Mouse (Mus musculus) limb, embryonic 10.5 days (tissue): ENCODE data around the gene Ipo11. TPM values are rescaled to one million over a fixed set of nuclear protein-coding genes. Genes with fewer than 3 reads are reported as not detected.
A peak's percentile ranks its signal among the peaks of the same experiment; 100 is the strongest.
"Not testable (repeated sequence)": the region's sequence is repeated elsewhere in the genome, so short reads cannot be mapped to it uniquely, and the experiment has no call there.

Experiments used
- DNase-seq: peaks from one replicate; pipeline ENCODE4 v3.0.0-alpha.2; 2017; ENCODE audit warnings: low spot score
- H3K27ac ChIP-seq: fragments of 300-500 bp; sonication (generic); 2 replicates; pipeline ENCODE4 v1.5.1; 2016; ENCODE audit warnings: mild to moderate bottlenecking
- H3K27me3 ChIP-seq: fragments of 300-500 bp; sonication (generic); 2 replicates; pipeline ENCODE4 v1.6.1; 2016; ENCODE audit warnings: low read depth, mild to moderate bottlenecking; ENCODE audit not compliant: poor library complexity, severe bottlenecking
- H3K36me3 ChIP-seq: fragments of 300-500 bp; sonication (generic); 2 replicates; pipeline ENCODE4 v1.6.1; 2016; ENCODE audit warnings: mild to moderate bottlenecking, moderate library complexity
- H3K4me1 ChIP-seq: fragments of 300-500 bp; sonication (generic); 2 replicates; pipeline ENCODE4 v1.6.1; 2016
- H3K4me3 ChIP-seq: fragments of 300-500 bp; sonication (generic); 2 replicates; pipeline ENCODE4 v1.5.1; 2016; ENCODE audit warnings: mild to moderate bottlenecking, moderate library complexity
- H3K9me3 ChIP-seq: fragments of 300-500 bp; sonication (generic); replicated peaks from 2 replicates; pipeline ENCODE4 v1.6.1; 2016; ENCODE audit warnings: mild to moderate bottlenecking
- WGBS: fragments of 180-500 bp; shearing (Covaris S2); methylation state at CpG from one replicate; pipeline ENCODE4 v1.1.7; 2016; 5-methylcytosine and 5-hydroxymethylcytosine counted together
- polyA plus RNA-seq: library from polyadenylated mRNA; unstranded; fragments of >200 nt; fragmentation: Nextera tagmentation; extraction: Ambion mirVana; gene quantifications from 2 replicates; pipeline ENCODE4 v1.2.1, GENCODE M21; 2016

Ipo11 gene
- polyA plus RNA-seq, 1 experiment from 2014 or later = 81.4 TPM

- no peak for DNase-seq
- Histone ChIP-seq H3K4me3 (peak overlapping the region; percentile 99), H3K4me1 (0 out of 2 replicates have a peak, but pooled peaks cover 5% of the 10 kb centered on the region), H3K9me3 (no peaks in the 10 kb centered on the region), H3K27me3 (no peaks in the 10 kb centered on the region), H3K36me3 (0 out of 2 replicates have a peak, but pooled peaks cover 5% of the 10 kb centered on the region), H3K27ac (peak overlapping the region; percentile 94)
- WGBS = 7% methylated on average over 9 of the region's 9 CpGs
Measured at GRCm38 (mm10) chr13:106935871-106936255, 895 bp downstream of the Ipo11 start.

- Histone ChIP-seq H3K36me3 (peaks cover 41% of the 10 kb centered on the region), H3K27me3 (no peaks in the 10 kb centered on the region), H3K4me1 (no peaks in the 10 kb centered on the region), H3K4me3 (no peak overlapping the region), H3K9me3 (no peaks in the 10 kb centered on the region; the same call in 1 of the 2 replicates), H3K27ac (no peak overlapping the region)
- DNase-seq = no peak
- WGBS = 97% methylated on average over 2 of the region's 2 CpGs
Measured at GRCm38 (mm10) chr13:106929201-106929600, 7.6 kb downstream of the Ipo11 start.

DNA sequence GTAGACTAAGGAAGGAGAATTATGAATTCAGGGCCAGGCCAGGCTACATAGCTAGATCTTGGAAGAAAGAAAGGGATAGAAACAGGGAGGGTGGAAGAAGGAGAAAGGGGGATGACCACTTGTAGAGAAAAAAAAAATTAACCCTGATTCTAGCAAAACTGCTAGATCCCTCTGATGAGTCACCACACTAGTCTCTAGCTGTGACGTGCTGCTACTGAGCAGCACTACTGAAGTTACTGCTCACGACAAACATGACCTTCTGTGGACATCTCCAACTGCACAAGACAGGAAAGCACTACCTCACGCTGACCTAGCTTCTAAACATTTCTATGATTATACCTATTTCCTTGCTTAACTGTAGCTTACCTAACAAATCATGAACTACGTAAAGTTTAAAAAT, 8.5 kb downstream of the Ipo11 start:
- H3K9me3 ChIP-seq = no peaks in the 10 kb centered on the region; the same call in 1 of the 2 replicates
- no peak for DNase-seq
- WGBS = 94% methylated on average over 4 of the region's 4 CpGs

DNA sequence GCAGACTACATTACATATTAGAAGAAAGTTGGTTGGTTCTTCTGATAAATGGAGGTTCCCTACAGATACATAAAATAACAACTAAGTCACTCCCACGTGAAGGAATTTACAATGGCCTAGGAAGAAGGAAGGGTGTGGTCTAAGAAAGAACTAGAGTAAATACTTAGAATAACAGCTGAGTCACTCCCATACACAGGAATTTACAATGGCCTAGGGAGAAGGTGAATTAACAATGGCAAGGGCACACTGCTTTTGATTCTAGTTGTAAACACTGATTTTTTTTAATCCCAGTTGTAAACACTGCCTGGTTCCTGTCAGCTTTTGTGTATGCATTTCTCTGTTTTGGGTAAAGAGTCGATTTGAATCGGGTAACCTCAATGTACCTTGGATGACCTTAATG, 10.8 kb downstream of the Ipo11 start:
- not testable (repeated sequence) for H3K9me3 ChIP-seq, H3K27me3 ChIP-seq, H3K4me1 ChIP-seq, H3K27ac ChIP-seq, DNase-seq, H3K4me3 ChIP-seq
- WGBS = 91% methylated on average over 3 of the region's 3 CpGs
- peaks cover 66% of the 10 kb centered on the region for H3K36me3 ChIP-seq

More for the DNA sequence above, 8.5 kb downstream of the Ipo11 start:
- no peak overlapping the region for H3K27ac ChIP-seq
- no peak overlapping the region for H3K4me3 ChIP-seq
- H3K4me1 ChIP-seq = no peaks in the 10 kb centered on the region
- H3K27me3 ChIP-seq = no peaks in the 10 kb centered on the region
- peaks cover 46% of the 10 kb centered on the region for H3K36me3 ChIP-seq

DNA sequence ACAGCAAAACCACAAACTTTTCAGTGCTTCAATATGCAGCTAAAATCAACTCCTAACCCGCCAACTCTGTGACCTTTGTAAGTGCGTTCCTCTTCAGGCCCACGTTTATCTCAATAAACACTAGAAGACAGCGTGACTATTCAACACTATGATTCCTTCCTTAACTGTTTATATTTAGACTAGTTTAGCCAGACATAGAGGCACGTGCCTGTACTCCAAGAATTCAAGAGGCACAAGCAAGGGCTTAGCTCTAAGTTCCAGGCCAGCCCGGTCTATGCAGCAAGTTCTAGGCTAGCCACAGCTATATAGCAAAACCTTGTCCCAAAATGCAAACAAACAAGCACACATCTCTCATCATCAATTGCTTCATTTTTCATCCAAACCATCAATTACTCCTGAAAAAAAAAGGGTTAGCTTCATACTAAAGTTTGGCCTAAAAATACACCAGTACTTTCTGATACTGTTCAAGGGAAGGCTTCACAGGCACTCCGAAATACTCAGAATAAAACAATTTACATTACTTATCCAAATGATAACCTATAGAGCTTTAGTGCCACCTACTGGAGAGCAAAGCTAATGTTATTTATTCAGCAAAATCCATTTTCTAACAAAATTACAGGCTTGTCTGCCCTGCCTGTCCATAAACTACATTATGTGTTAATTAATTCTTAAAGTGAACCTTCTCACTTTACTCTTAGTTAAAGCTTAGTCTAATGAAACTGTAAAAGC, 18.3 kb downstream of the Ipo11 start:
- Histone ChIP-seq H3K27ac (no peak overlapping the region), H3K9me3 (no peaks in the 10 kb centered on the region), H3K36me3 (peaks cover 73% of the 10 kb centered on the region), H3K4me3 (no peak overlapping the region), H3K27me3 (no peaks in the 10 kb centered on the region), H3K4me1 (no peaks in the 10 kb centered on the region)
- no peak for DNase-seq
- 91% methylated on average over 7 of the region's 7 CpGs for WGBS

DNA sequence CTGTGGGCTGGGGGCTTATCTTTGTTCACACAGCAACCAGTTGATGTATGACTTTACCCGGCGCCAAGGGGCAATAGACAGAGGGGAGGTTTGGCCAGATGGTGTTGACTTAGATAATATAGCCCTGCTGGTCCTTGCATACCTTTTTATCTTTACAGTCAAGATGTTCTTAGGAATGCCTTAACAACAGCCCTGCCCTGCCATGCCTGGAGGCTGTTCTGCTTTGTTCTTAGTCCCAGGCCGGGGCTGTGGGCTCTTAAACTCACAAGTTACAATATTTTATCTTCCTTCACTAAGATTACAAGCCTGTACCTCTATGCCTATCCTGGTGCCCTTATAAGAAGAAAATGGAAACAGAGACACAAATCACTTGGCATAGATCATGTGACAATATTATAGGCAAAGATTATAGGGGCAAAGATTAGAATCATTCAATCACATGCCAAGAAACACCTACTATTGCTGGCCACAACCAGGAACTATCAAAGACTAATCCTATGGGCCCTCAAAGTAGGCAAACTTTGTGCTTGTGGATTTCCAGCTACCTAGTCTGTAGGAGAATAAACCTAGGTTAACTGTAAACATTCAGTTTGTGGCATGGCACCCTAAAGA, 23.5 kb downstream of the Ipo11 start:
- no peak overlapping the region for H3K4me3 ChIP-seq
- H3K27me3 ChIP-seq = no peaks in the 10 kb centered on the region
- H3K9me3 ChIP-seq = no peaks in the 10 kb centered on the region
- 29% methylated on average over 3 of the region's 3 CpGs for WGBS
- no peak overlapping the region for H3K27ac ChIP-seq
- H3K4me1 ChIP-seq = no peaks in the 10 kb centered on the region
- H3K36me3 ChIP-seq = peaks cover 56% of the 10 kb centered on the region
- no peak for DNase-seq

GRCm38 (mm10) chr13:106910096-106910495, 26.7 kb downstream of the Ipo11 start:
- no peak overlapping the region for H3K4me3 ChIP-seq
- no peaks in the 10 kb centered on the region for H3K27me3 ChIP-seq
- H3K9me3 ChIP-seq = no peaks in the 10 kb centered on the region
- 95% methylated on average over 10 of the region's 10 CpGs for WGBS
- H3K36me3 ChIP-seq = peaks cover 69% of the 10 kb centered on the region
- H3K27ac ChIP-seq = no peak overlapping the region
- no peaks in the 10 kb centered on the region for H3K4me1 ChIP-seq
- no peak for DNase-seq

GRCm38 (mm10) chr13:106907273-106907672, 29.5 kb downstream of the Ipo11 start:
- Histone ChIP-seq H3K4me1 (no peaks in the 10 kb centered on the region), H3K9me3 (no peaks in the 10 kb centered on the region), H3K4me3 (no peak overlapping the region), H3K36me3 (peaks cover 76% of the 10 kb centered on the region), H3K27ac (no peak overlapping the region), H3K27me3 (no peaks in the 10 kb centered on the region)
- over 99% methylated on average over 4 of the region's 4 CpGs for WGBS
- no peak for DNase-seq

DNA sequence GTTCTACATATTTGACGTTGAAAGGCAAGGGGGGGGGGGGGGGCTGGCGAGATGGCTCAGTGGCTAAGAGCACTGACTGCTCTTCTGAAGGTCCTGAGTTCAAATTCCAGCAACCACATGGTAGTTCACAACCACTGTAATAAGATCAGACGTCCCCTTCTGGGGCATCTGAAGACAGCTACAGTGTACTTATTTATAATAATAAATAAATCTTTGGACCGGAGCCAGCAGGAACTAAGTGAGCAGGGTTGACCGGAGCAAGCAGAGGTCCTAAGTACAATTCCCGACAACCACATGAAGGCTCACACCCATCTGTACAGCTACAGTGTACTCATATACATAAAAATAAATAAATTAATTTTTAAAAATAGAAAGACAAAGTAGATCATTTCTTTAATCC, 31.6 kb downstream of the Ipo11 start:
- not testable (repeated sequence) for H3K27ac ChIP-seq, DNase-seq, H3K4me3 ChIP-seq, H3K4me1 ChIP-seq, H3K9me3 ChIP-seq, H3K27me3 ChIP-seq
- WGBS = 94% methylated on average over 6 of the region's 6 CpGs
- H3K36me3 ChIP-seq = peaks cover 72% of the 10 kb centered on the region

- no peak for DNase-seq
- no peak overlapping the region for H3K27ac ChIP-seq
- H3K36me3 ChIP-seq = peaks cover 72% of the 10 kb centered on the region
- no peak overlapping the region for H3K4me3 ChIP-seq
- H3K27me3 ChIP-seq = no peaks in the 10 kb centered on the region
- no peaks in the 10 kb centered on the region for H3K4me1 ChIP-seq
- 85% methylated on average over 3 of the region's 3 CpGs for WGBS
- H3K9me3 ChIP-seq = no peaks in the 10 kb centered on the region
Measured at GRCm38 (mm10) chr13:106904637-106905036, 32.1 kb downstream of the Ipo11 start.

DNA sequence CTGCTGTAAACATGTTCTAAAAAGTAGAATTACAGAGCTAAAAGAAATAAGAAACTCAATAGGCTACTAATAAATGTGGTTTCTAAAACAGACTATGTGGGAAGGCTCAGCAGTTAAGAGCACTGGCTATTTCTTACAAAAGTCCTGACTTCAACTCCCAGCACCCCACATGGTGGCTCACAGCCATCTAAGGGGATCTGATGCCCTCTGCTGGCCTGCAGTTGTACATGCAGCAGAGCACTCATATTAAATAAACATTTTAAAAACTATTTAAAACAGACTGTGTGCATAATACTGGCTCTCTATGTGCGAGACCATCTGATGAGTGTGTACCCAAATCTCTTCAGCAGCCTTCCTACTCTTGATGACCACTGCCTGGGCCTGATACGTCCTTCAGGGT, 42.5 kb downstream of the Ipo11 start:
- 96% methylated on average over 2 of the region's 2 CpGs for WGBS
- DNase-seq = no peak

DNA sequence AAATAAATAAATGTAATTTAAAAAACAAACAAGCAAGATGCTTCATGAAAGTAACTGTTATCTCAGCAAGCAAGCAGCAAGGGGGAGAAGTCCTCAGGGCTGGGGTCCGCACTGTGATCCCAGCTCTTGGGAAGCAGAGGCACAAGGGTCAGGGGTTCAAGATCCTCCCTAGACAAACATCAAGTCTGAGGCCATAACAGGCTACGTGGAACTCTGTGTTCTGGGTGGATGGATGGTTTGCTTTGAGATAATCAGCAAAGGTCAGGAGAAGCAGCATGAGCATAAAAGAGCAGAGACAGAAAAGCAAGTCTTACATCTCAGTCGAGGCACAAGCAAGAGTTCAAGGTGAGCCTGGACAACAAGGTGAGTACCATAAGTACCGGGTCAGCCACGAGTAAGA, 43.1 kb downstream of the Ipo11 start:
- DNase-seq = no peak
- Histone ChIP-seq H3K27ac (no peak overlapping the region), H3K4me1 (no peaks in the 10 kb centered on the region), H3K27me3 (no peaks in the 10 kb centered on the region), H3K36me3 (peaks cover 77% of the 10 kb centered on the region), H3K4me3 (no peak overlapping the region), H3K9me3 (no peaks in the 10 kb centered on the region)
- 89% methylated on average over 5 of the region's 5 CpGs for WGBS

More for the DNA sequence above, 42.5 kb downstream of the Ipo11 start:
- Histone ChIP-seq H3K4me3 (no peak overlapping the region), H3K4me1 (no peaks in the 10 kb centered on the region), H3K27ac (no peak overlapping the region), H3K36me3 (peaks cover 80% of the 10 kb centered on the region), H3K9me3 (no peaks in the 10 kb centered on the region), H3K27me3 (no peaks in the 10 kb centered on the region)

GRCm38 (mm10) chr13:106893196-106893595, 43.6 kb downstream of the Ipo11 start:
- H3K4me3 ChIP-seq = no peak overlapping the region
- H3K36me3 ChIP-seq = peaks cover 74% of the 10 kb centered on the region
- no peaks in the 10 kb centered on the region for H3K27me3 ChIP-seq
- no peak for DNase-seq
- H3K4me1 ChIP-seq = no peaks in the 10 kb centered on the region
- H3K27ac ChIP-seq = no peak overlapping the region
- 93% methylated on average over 9 of the region's 9 CpGs for WGBS
- H3K9me3 ChIP-seq = no peaks in the 10 kb centered on the region
